Mouse (Mus musculus): ENCODE measurements around the gene Adpgk. TPM values are rescaled to one million over a fixed set of nuclear protein-coding genes. Genes with fewer than 3 reads are reported as not detected.
"Not testable (repeated sequence)": the region's sequence is repeated elsewhere in the genome, so short reads cannot be mapped to it uniquely, and the experiment has no call there.

Gene Adpgk
- polyA plus RNA-seq, 1 experiment from 2014 or later = 32.2 TPM

- Histone ChIP-seq H3K4me3 (ENCODE audit: low read depth, low read length) (no peak overlapping the region), H3K4me1 (ENCODE audit: control insufficient read depth, low read depth, low read length) (peaks cover 9% of the 10 kb centered on the region), H3K27me3 (ENCODE audit: control insufficient read depth, insufficient read depth, low read depth, low read length) (no peaks in the 10 kb centered on the region), H3K4me2 (ENCODE audit: low read depth, low read length) (no peak overlapping the region), H3K9ac (ENCODE audit: low read depth, low read length) (no peak overlapping the region), H3K36me3 (ENCODE audit: control insufficient read depth, insufficient read depth) (no peaks in the 10 kb centered on the region), H3K27ac (ENCODE audit: low read length) (no peak overlapping the region), H3K9me3 (replicated peaks; ENCODE audit: control insufficient read depth, low read length) (no peaks in the 10 kb centered on the region)
- ATAC-seq (ENCODE audit: low read depth) = no peak
- 67% methylated on average over 9 of the region's 9 CpGs for WGBS (ENCODE audit: insufficient replicate concordance)
These were observed 48.6 kb downstream of the Adpgk start for GRCm38 (mm10) chr9:59340002-59340401.

GRCm38 (mm10) chr9:59346176-59346575 lies 54.8 kb downstream of the Adpgk start:
- Histone ChIP-seq H3K9ac (ENCODE audit: low read depth, low read length) (no peak overlapping the region), H3K27me3 (ENCODE audit: control insufficient read depth, insufficient read depth, low read depth, low read length) (no peaks in the 10 kb centered on the region), H3K4me3 (ENCODE audit: low read depth, low read length) (no peak overlapping the region), H3K9me3 (replicated peaks; ENCODE audit: control insufficient read depth, low read length) (no peaks in the 10 kb centered on the region), H3K36me3 (ENCODE audit: control insufficient read depth, insufficient read depth) (no peaks in the 10 kb centered on the region), H3K4me2 (ENCODE audit: low read depth, low read length) (no peak overlapping the region), H3K4me1 (ENCODE audit: control insufficient read depth, low read depth, low read length) (peaks cover 2% of the 10 kb centered on the region), H3K27ac (ENCODE audit: low read length) (no peak overlapping the region)
- peak; percentile 39; the same call in 1 of the 2 replicates for ATAC-seq (ENCODE audit: low read depth)
- 26% methylated on average over 2 of the region's 2 CpGs for WGBS (ENCODE audit: insufficient replicate concordance)

GRCm38 (mm10) chr9:59352586-59353252 lies 61.4 kb downstream of the Adpgk start:
- ATAC-seq (ENCODE audit: low read depth) = no peak
- H3K9me3 ChIP-seq (replicated peaks; ENCODE audit: control insufficient read depth, low read length) = no peaks in the 10 kb centered on the region
- peaks cover 4% of the 10 kb centered on the region; the same call in 1 of the 2 replicates for H3K4me1 ChIP-seq (ENCODE audit: control insufficient read depth, low read depth, low read length)
- H3K27me3 ChIP-seq (ENCODE audit: control insufficient read depth, insufficient read depth, low read depth, low read length) = no peaks in the 10 kb centered on the region
- peak overlapping the region; percentile 93 for H3K4me2 ChIP-seq (ENCODE audit: low read depth, low read length)
- peak overlapping the region; percentile 75 for H3K9ac ChIP-seq (ENCODE audit: low read depth, low read length)
- H3K27ac ChIP-seq (ENCODE audit: low read length) = peak overlapping the region; percentile 53
- H3K4me3 ChIP-seq (ENCODE audit: low read depth, low read length) = peak overlapping the region; percentile 77
- no peaks in the 10 kb centered on the region for H3K36me3 ChIP-seq (ENCODE audit: control insufficient read depth, insufficient read depth)
- WGBS (ENCODE audit: insufficient replicate concordance) = 18% methylated on average over 15 of the region's 15 CpGs

GRCm38 (mm10) chr9:59353253-59353639 lies 61.9 kb downstream of the Adpgk start, which contains the start of gene Bbs4:
Gene Bbs4, minus strand, starts transcription at chr9:59353508.
- H3K36me3 ChIP-seq (ENCODE audit: control insufficient read depth, insufficient read depth) = no peaks in the 10 kb centered on the region
- H3K27ac ChIP-seq (ENCODE audit: low read length) = peak within 1 kb of the TSS; percentile 63
- 0% methylated on average over 32 of the region's 32 CpGs for WGBS (ENCODE audit: insufficient replicate concordance)
- no peaks in the 10 kb centered on the region for H3K27me3 ChIP-seq (ENCODE audit: control insufficient read depth, insufficient read depth, low read depth, low read length)
- peak; percentile 100 for ATAC-seq (ENCODE audit: low read depth)
- peak within 1 kb of the TSS; percentile 93 for H3K4me2 ChIP-seq (ENCODE audit: low read depth, low read length)
- H3K4me1 ChIP-seq (ENCODE audit: control insufficient read depth, low read depth, low read length) = peaks cover 4% of the 10 kb centered on the region; the same call in 1 of the 2 replicates
- H3K9me3 ChIP-seq (replicated peaks; ENCODE audit: control insufficient read depth, low read length) = no peaks in the 10 kb centered on the region
- peak within 1 kb of the TSS; percentile 75 for H3K9ac ChIP-seq (ENCODE audit: low read depth, low read length)
- H3K4me3 ChIP-seq (ENCODE audit: low read depth, low read length) = peak within 1 kb of the TSS; percentile 77

GRCm38 (mm10) chr9:59358041-59358440 lies 66.7 kb downstream of the Adpgk start:
- not testable (repeated sequence) for H3K36me3 ChIP-seq (ENCODE audit: control insufficient read depth, insufficient read depth); H3K4me3 ChIP-seq (ENCODE audit: low read depth, low read length); H3K4me2 ChIP-seq (ENCODE audit: low read depth, low read length); H3K27ac ChIP-seq (ENCODE audit: low read length); H3K27me3 ChIP-seq (ENCODE audit: control insufficient read depth, insufficient read depth, low read depth, low read length); H3K9ac ChIP-seq (ENCODE audit: low read depth, low read length); H3K4me1 ChIP-seq (ENCODE audit: control insufficient read depth, low read depth, low read length); ATAC-seq (ENCODE audit: low read depth); H3K9me3 ChIP-seq (replicated peaks; ENCODE audit: control insufficient read depth, low read length)
- WGBS (ENCODE audit: insufficient replicate concordance) = 39% methylated on average over 1 of the region's 1 CpGs

- H3K4me3 ChIP-seq (ENCODE audit: low read depth, low read length); H3K27me3 ChIP-seq (ENCODE audit: control insufficient read depth, insufficient read depth, low read depth, low read length); H3K4me1 ChIP-seq (ENCODE audit: control insufficient read depth, low read depth, low read length); H3K9me3 ChIP-seq (replicated peaks; ENCODE audit: control insufficient read depth, low read length); H3K27ac ChIP-seq (ENCODE audit: low read length); H3K4me2 ChIP-seq (ENCODE audit: low read depth, low read length); H3K9ac ChIP-seq (ENCODE audit: low read depth, low read length); ATAC-seq (ENCODE audit: low read depth); H3K36me3 ChIP-seq (ENCODE audit: control insufficient read depth, insufficient read depth): not testable (repeated sequence)
- WGBS (ENCODE audit: insufficient replicate concordance) = 50% methylated on average over 1 of the region's 3 CpGs
These were observed 69.1 kb downstream of the Adpgk start for GRCm38 (mm10) chr9:59360487-59360886.

- Histone ChIP-seq H3K36me3 (ENCODE audit: control insufficient read depth, insufficient read depth) (no peaks in the 10 kb centered on the region), H3K4me3 (ENCODE audit: low read depth, low read length) (no peak overlapping the region), H3K9me3 (replicated peaks; ENCODE audit: control insufficient read depth, low read length) (no peaks in the 10 kb centered on the region), H3K4me1 (ENCODE audit: control insufficient read depth, low read depth, low read length) (no peaks in the 10 kb centered on the region), H3K27ac (ENCODE audit: low read length) (no peak overlapping the region), H3K4me2 (ENCODE audit: low read depth, low read length) (no peak overlapping the region), H3K27me3 (ENCODE audit: control insufficient read depth, insufficient read depth, low read depth, low read length) (no peaks in the 10 kb centered on the region), H3K9ac (ENCODE audit: low read depth, low read length) (no peak overlapping the region)
- ATAC-seq (ENCODE audit: low read depth) = no peak
- WGBS (ENCODE audit: insufficient replicate concordance) = 42% methylated on average over 5 of the region's 5 CpGs
These were observed 77.9 kb downstream of the Adpgk start for GRCm38 (mm10) chr9:59369220-59369619.

GRCm38 (mm10) chr9:59369646-59370045 lies 78.3 kb downstream of the Adpgk start:
- no peaks in the 10 kb centered on the region for H3K9me3 ChIP-seq (replicated peaks; ENCODE audit: control insufficient read depth, low read length)
- no peaks in the 10 kb centered on the region for H3K4me1 ChIP-seq (ENCODE audit: control insufficient read depth, low read depth, low read length)
- H3K4me3 ChIP-seq (ENCODE audit: low read depth, low read length) = no peak overlapping the region
- no peaks in the 10 kb centered on the region for H3K27me3 ChIP-seq (ENCODE audit: control insufficient read depth, insufficient read depth, low read depth, low read length)
- H3K27ac ChIP-seq (ENCODE audit: low read length) = no peak overlapping the region
- no peaks in the 10 kb centered on the region for H3K36me3 ChIP-seq (ENCODE audit: control insufficient read depth, insufficient read depth)
- WGBS (ENCODE audit: insufficient replicate concordance) = 75% methylated on average over 9 of the region's 9 CpGs
- no peak for ATAC-seq (ENCODE audit: low read depth)
- H3K9ac ChIP-seq (ENCODE audit: low read depth, low read length) = no peak overlapping the region
- H3K4me2 ChIP-seq (ENCODE audit: low read depth, low read length) = no peak overlapping the region
